Mouse (Mus musculus): Measurements from ENCODE around the gene Sec23ip.

DNA sequence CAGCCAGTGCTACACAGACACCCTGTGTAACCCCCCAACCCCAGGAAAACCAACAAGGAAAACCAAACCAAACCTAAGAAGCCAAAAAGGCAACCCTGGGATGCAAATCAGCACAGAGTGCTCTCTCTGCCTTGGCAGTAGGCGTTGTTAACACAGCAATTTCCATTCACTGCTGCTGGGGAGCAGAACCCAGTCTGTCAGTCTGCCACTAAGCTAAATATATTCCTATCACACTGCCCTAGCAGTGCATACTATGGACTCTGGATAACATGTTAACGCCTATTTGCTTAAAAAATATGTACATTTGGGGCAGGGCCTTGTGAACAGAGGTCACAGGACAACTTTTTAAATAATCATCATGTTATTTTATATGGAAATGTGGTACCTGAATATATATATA lies 13.2 kb upstream of the Sec23ip start:
- TF ChIP-seq CTCF (IDR thresholded peaks at IDR 0.05; ENCODE audit: insufficient read depth, low read length) (no peak), POLR2A (IDR thresholded peaks at IDR 0.05; ENCODE audit: borderline replicate concordance, extremely low read depth, low read depth, low read length) (no peak)
